Mouse (Mus musculus): ENCODE results near the gene Pheta1. TPM values are rescaled to one million over a fixed set of nuclear protein-coding genes. Genes with fewer than 3 reads are reported as not detected.

Gene Pheta1
- polyA plus RNA-seq, 1 experiment from 2014 or later, result 4.8 TPM

GRCm38 (mm10) chr5:121834991-121835747 is 13.6 kb upstream of the Pheta1 start:
- Histone ChIP-seq H3K4me2 (ENCODE audit: low read depth, low read length) (peak overlapping the region; percentile 92), H3K36me3 (replicated peaks; ENCODE audit: insufficient read depth, low read length) (peaks cover 6% of the 10 kb centered on the region; the same call in 1 of the 2 replicates), H3K27me3 (ENCODE audit: insufficient read depth, low read length) (no peaks in the 10 kb centered on the region), H3K4me1 (ENCODE audit: insufficient read depth) (peaks cover 62% of the 10 kb centered on the region), H3K9ac (replicated peaks) (peak overlapping the region; percentile 97), H3K9me3 (ENCODE audit: low read length) (no peaks in the 10 kb centered on the region), H3K27ac (ENCODE audit: low read depth) (peak overlapping the region; percentile 100), H3K4me3 (ENCODE audit: low read depth, low read length) (peak overlapping the region; percentile 90)
- ATAC-seq (no peak), DNase-seq (no peak)
- TF ChIP-seq EP300 (IDR thresholded peaks at IDR 0.05; ENCODE audit: low read depth) (no peak), CTCF (IDR thresholded peaks at IDR 0.05; ENCODE audit: low read depth) (no peak)
- WGBS (ENCODE audit: insufficient replicate concordance), result 17% methylated on average over 12 of the region's 12 CpGs

- peaks cover 57% of the 10 kb centered on the region for H3K4me1 ChIP-seq (ENCODE audit: insufficient read depth)
- H3K4me2 ChIP-seq (ENCODE audit: low read depth, low read length), result peak overlapping the region; percentile 92
- DNase-seq (peak; percentile 84), ATAC-seq (peak; percentile 28)
- no peak for TF ChIP-seq EP300 (IDR thresholded peaks at IDR 0.05; ENCODE audit: low read depth)
- TF ChIP-seq CTCF (IDR thresholded peaks at IDR 0.05; ENCODE audit: low read depth), result no peak
- 3% methylated on average over 44 of the region's 51 CpGs for WGBS (ENCODE audit: insufficient replicate concordance)
- peak overlapping the region; percentile 90 for H3K4me3 ChIP-seq (ENCODE audit: low read depth, low read length)
- no peaks in the 10 kb centered on the region for H3K27me3 ChIP-seq (ENCODE audit: insufficient read depth, low read length)
- no peaks in the 10 kb centered on the region for H3K9me3 ChIP-seq (ENCODE audit: low read length)
- H3K9ac ChIP-seq (replicated peaks), result peak overlapping the region; percentile 97
- H3K36me3 ChIP-seq (replicated peaks; ENCODE audit: insufficient read depth, low read length), result peaks cover 6% of the 10 kb centered on the region; the same call in 1 of the 2 replicates
- peak overlapping the region; percentile 100 for H3K27ac ChIP-seq (ENCODE audit: low read depth)
These were observed 12.7 kb upstream of the Pheta1 start for GRCm38 (mm10) chr5:121835949-121836691.

- peaks cover 6% of the 10 kb centered on the region; the same call in 1 of the 2 replicates for H3K36me3 ChIP-seq (replicated peaks; ENCODE audit: insufficient read depth, low read length)
- ATAC-seq (peak; percentile 79), DNase-seq (peak; percentile 94)
- WGBS (ENCODE audit: insufficient replicate concordance), result 1% methylated on average over 66 of the region's 77 CpGs
- peak overlapping the region; percentile 90 for H3K4me3 ChIP-seq (ENCODE audit: low read depth, low read length)
- peak overlapping the region; percentile 92 for H3K4me2 ChIP-seq (ENCODE audit: low read depth, low read length)
- peak overlapping the region; percentile 97 for H3K9ac ChIP-seq (replicated peaks)
- TF ChIP-seq EP300 (IDR thresholded peaks at IDR 0.05; ENCODE audit: low read depth), result no peak
- TF ChIP-seq CTCF (IDR thresholded peaks at IDR 0.05; ENCODE audit: low read depth), result peak; percentile 27; the same call in 1 of the 2 replicates
- H3K27ac ChIP-seq (ENCODE audit: low read depth), result peak overlapping the region; percentile 100
- H3K27me3 ChIP-seq (ENCODE audit: insufficient read depth, low read length), result no peaks in the 10 kb centered on the region
- H3K4me1 ChIP-seq (ENCODE audit: insufficient read depth), result peaks cover 58% of the 10 kb centered on the region
- H3K9me3 ChIP-seq (ENCODE audit: low read length), result no peaks in the 10 kb centered on the region
These were observed 11.9 kb upstream of the Pheta1 start for GRCm38 (mm10) chr5:121836692-121837415.

- H3K4me3 ChIP-seq (ENCODE audit: low read depth, low read length), result peak within 1 kb of the TSS; percentile 90
- peaks cover 58% of the 10 kb centered on the region for H3K4me1 ChIP-seq (ENCODE audit: insufficient read depth)
- H3K4me2 ChIP-seq (ENCODE audit: low read depth, low read length), result peak within 1 kb of the TSS; percentile 92
- peak; percentile 63 for DNase-seq
- ATAC-seq, result peak; percentile 1; the same call in 1 of the 2 replicates
- H3K27ac ChIP-seq (ENCODE audit: low read depth), result peak within 1 kb of the TSS; percentile 100
- peak within 1 kb of the TSS; percentile 97 for H3K9ac ChIP-seq (replicated peaks)
- H3K27me3 ChIP-seq (ENCODE audit: insufficient read depth, low read length), result no peaks in the 10 kb centered on the region
- TF ChIP-seq EP300 (IDR thresholded peaks at IDR 0.05; ENCODE audit: low read depth) (no peak), CTCF (IDR thresholded peaks at IDR 0.05; ENCODE audit: low read depth) (peak; percentile 16)
- H3K36me3 ChIP-seq (replicated peaks; ENCODE audit: insufficient read depth, low read length), result no peaks in the 10 kb centered on the region
- H3K9me3 ChIP-seq (ENCODE audit: low read length), result no peaks in the 10 kb centered on the region
- WGBS (ENCODE audit: insufficient replicate concordance), result under 1% methylated on average over 34 of the region's 35 CpGs
These were observed 11.1 kb upstream of the Pheta1 start, which contains the start of gene Sh2b3 for GRCm38 (mm10) chr5:121837441-121838340. Gene Sh2b3 (minus strand): TSS chr5:121837646.
